Mouse (Mus musculus): ENCODE results near the gene Abhd8. TPM values are rescaled to one million over a fixed set of nuclear protein-coding genes. Genes with fewer than 3 reads are reported as not detected.
"Not testable (repeated sequence)": the region's sequence is repeated elsewhere in the genome, so short reads cannot be mapped to it uniquely, and the experiment has no call there.

Gene Abhd8
- polyA plus RNA-seq, 1 experiment from 2014 or later, result 30.1 TPM

DNA sequence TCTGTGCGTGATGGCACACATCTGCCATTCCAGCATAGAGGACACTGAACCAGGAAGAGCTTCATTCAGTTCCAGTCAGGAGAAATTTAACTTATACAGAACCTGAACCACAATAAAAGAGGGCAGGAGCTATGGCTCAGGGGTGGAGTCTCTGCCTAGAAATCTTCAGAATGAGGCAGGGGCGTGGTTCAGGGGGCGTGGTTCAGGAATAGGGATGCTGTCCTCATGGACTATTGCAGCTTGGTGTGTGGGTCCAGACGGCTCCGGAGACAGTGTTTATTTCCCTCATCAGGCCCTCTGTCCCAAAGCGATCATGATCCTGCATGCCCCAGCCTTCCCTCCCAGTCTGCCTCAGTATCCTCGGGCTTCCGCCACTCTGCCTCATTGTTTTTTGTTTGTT is 8.8 kb downstream of the Abhd8 start:
- Histone ChIP-seq H3K4me1 (ENCODE audit: control insufficient read depth, insufficient read depth, low read length) (no peaks in the 10 kb centered on the region), H3K27me3 (ENCODE audit: control insufficient read depth, insufficient read depth, low read length) (no peaks in the 10 kb centered on the region), H3K4me2 (ENCODE audit: low read depth, low read length) (no peak overlapping the region), H3K4me3 (ENCODE audit: low read depth, low read length) (no peak overlapping the region), H3K36me3 (replicated peaks; ENCODE audit: control insufficient read depth, insufficient read depth, low read depth, low read length) (no peaks in the 10 kb centered on the region), H3K27ac (replicated peaks; ENCODE audit: low read depth, low read length) (no peak overlapping the region), H3K9me3 (replicated peaks; ENCODE audit: control insufficient read depth, low read length) (no peaks in the 10 kb centered on the region), H3K9ac (replicated peaks; ENCODE audit: low read length) (no peak overlapping the region)
- WGBS, result 75% methylated on average over 8 of the region's 8 CpGs
- no peak for DNase-seq (ENCODE audit: low spot score)
- ATAC-seq (replicated peaks; ENCODE audit: insufficient number of reproducible peaks, low FRiP score, low TSS enrichment, low read depth), result no peak

DNA sequence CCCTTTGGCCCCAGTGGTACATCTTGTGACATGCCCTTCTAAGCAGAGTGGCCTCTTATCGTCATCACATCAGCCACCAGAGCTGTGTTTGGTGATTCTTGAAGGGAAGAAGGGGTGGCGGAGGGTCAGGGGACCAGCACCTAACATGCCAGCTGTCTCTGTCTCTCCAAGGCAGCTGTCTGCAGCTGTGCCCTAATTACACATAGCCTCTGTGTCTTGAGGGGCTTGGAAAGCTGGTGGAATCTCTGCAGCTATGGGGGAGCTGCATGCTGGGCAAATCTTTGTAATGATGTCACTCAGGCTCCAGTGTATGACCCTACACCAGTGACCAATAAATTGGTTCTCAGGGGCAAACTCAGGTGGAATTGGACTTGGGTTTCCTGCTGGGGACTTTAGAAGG is 10.8 kb downstream of the Abhd8 start:
- ATAC-seq (replicated peaks; ENCODE audit: insufficient number of reproducible peaks, low FRiP score, low TSS enrichment, low read depth) (no peak), DNase-seq (ENCODE audit: low spot score) (no peak)

DNA sequence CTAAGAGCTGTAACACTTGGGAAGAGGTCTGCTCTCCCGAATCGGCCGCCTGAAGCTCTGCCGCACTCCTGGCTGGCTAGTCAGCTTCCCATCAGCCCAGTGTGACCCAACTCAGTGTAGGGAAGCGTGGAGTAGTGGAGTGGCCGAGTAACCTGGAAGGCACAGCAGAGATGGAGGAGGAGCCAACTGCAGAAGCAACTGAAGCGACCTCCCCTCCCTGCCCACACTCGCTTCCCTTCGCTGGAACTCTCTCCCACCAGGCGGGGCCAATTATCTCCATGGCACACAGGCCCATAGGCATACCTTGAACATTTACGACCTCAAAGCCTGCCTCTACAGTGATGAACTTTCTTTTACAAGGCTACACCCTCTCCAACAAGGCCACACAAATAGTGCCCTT is 11.7 kb downstream of the Abhd8 start:
- Histone ChIP-seq H3K27me3 (ENCODE audit: control insufficient read depth, insufficient read depth, low read length) (no peaks in the 10 kb centered on the region), H3K27ac (replicated peaks; ENCODE audit: low read depth, low read length) (no peak overlapping the region), H3K4me3 (ENCODE audit: low read depth, low read length) (no peak overlapping the region), H3K4me2 (ENCODE audit: low read depth, low read length) (no peak overlapping the region), H3K4me1 (ENCODE audit: control insufficient read depth, insufficient read depth, low read length) (no peaks in the 10 kb centered on the region), H3K36me3 (replicated peaks; ENCODE audit: control insufficient read depth, insufficient read depth, low read depth, low read length) (no peaks in the 10 kb centered on the region), H3K9ac (replicated peaks; ENCODE audit: low read length) (no peak overlapping the region), H3K9me3 (replicated peaks; ENCODE audit: control insufficient read depth, low read length) (no peaks in the 10 kb centered on the region)
- no peak for ATAC-seq (replicated peaks; ENCODE audit: insufficient number of reproducible peaks, low FRiP score, low TSS enrichment, low read depth)
- DNase-seq (ENCODE audit: low spot score), result no peak
- WGBS, result 52% methylated on average over 11 of the region's 11 CpGs

More for the DNA sequence above, 10.8 kb downstream of the Abhd8 start:
- H3K9ac ChIP-seq (replicated peaks; ENCODE audit: low read length), result no peak overlapping the region
- H3K27ac ChIP-seq (replicated peaks; ENCODE audit: low read depth, low read length), result no peak overlapping the region
- H3K4me2 ChIP-seq (ENCODE audit: low read depth, low read length), result no peak overlapping the region
- no peaks in the 10 kb centered on the region for H3K9me3 ChIP-seq (replicated peaks; ENCODE audit: control insufficient read depth, low read length)
- no peak overlapping the region for H3K4me3 ChIP-seq (ENCODE audit: low read depth, low read length)
- no peaks in the 10 kb centered on the region for H3K27me3 ChIP-seq (ENCODE audit: control insufficient read depth, insufficient read depth, low read length)
- H3K4me1 ChIP-seq (ENCODE audit: control insufficient read depth, insufficient read depth, low read length), result no peaks in the 10 kb centered on the region
- H3K36me3 ChIP-seq (replicated peaks; ENCODE audit: control insufficient read depth, insufficient read depth, low read depth, low read length), result no peaks in the 10 kb centered on the region
- WGBS, result 76% methylated on average over 2 of the region's 2 CpGs

DNA sequence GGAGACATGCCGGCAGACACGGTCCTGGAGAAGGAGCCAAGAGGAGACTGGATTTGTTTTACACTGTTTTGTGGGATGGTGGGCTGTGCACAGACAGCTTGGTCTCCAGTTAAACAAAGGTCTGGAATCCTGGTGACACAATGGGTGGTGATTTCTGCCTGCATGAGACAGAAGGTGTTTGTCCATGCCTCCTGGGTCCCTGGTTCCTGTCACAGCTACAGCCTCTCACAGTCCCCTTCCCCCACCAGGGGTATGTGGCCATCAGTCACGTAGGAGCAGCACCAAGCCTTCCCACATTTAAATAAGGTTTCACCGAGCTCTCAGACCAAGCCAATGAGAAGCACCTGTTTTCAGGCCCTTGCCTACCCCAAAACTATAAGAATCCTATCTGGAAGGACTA is 12.1 kb downstream of the Abhd8 start:
- DNase-seq (ENCODE audit: low spot score) (no peak), ATAC-seq (replicated peaks; ENCODE audit: insufficient number of reproducible peaks, low FRiP score, low TSS enrichment, low read depth) (no peak)
- Histone ChIP-seq H3K9me3 (replicated peaks; ENCODE audit: control insufficient read depth, low read length) (no peaks in the 10 kb centered on the region), H3K27ac (replicated peaks; ENCODE audit: low read depth, low read length) (no peak overlapping the region), H3K9ac (replicated peaks; ENCODE audit: low read length) (no peak overlapping the region), H3K4me2 (ENCODE audit: low read depth, low read length) (no peak overlapping the region), H3K36me3 (replicated peaks; ENCODE audit: control insufficient read depth, insufficient read depth, low read depth, low read length) (no peaks in the 10 kb centered on the region), H3K27me3 (ENCODE audit: control insufficient read depth, insufficient read depth, low read length) (no peaks in the 10 kb centered on the region), H3K4me1 (ENCODE audit: control insufficient read depth, insufficient read depth, low read length) (no peaks in the 10 kb centered on the region), H3K4me3 (ENCODE audit: low read depth, low read length) (no peak overlapping the region)
- WGBS, result 62% methylated on average over 4 of the region's 4 CpGs

- Histone ChIP-seq H3K4me3 (ENCODE audit: low read depth, low read length) (no peak overlapping the region), H3K4me1 (ENCODE audit: control insufficient read depth, insufficient read depth, low read length) (no peaks in the 10 kb centered on the region), H3K9me3 (replicated peaks; ENCODE audit: control insufficient read depth, low read length) (no peaks in the 10 kb centered on the region), H3K27me3 (ENCODE audit: control insufficient read depth, insufficient read depth, low read length) (no peaks in the 10 kb centered on the region), H3K27ac (replicated peaks; ENCODE audit: low read depth, low read length) (no peak overlapping the region), H3K9ac (replicated peaks; ENCODE audit: low read length) (no peak overlapping the region), H3K36me3 (replicated peaks; ENCODE audit: control insufficient read depth, insufficient read depth, low read depth, low read length) (no peaks in the 10 kb centered on the region), H3K4me2 (ENCODE audit: low read depth, low read length) (no peak overlapping the region)
- no peak for ATAC-seq (replicated peaks; ENCODE audit: insufficient number of reproducible peaks, low FRiP score, low TSS enrichment, low read depth)
- no peak for DNase-seq (ENCODE audit: low spot score)
- 79% methylated on average over 7 of the region's 7 CpGs for WGBS
Observed at GRCm38 (mm10) chr8:71445096-71445495, 18.4 kb downstream of the Abhd8 start.

GRCm38 (mm10) chr8:71441404-71441803 is 22.1 kb downstream of the Abhd8 start:
- ATAC-seq (replicated peaks; ENCODE audit: insufficient number of reproducible peaks, low FRiP score, low TSS enrichment, low read depth) (no peak), DNase-seq (ENCODE audit: low spot score) (peak; percentile 84)
- Histone ChIP-seq H3K4me1 (ENCODE audit: control insufficient read depth, insufficient read depth, low read length) (no peaks in the 10 kb centered on the region), H3K4me3 (ENCODE audit: low read depth, low read length) (no peak overlapping the region), H3K27ac (replicated peaks; ENCODE audit: low read depth, low read length) (no peak overlapping the region), H3K9ac (replicated peaks; ENCODE audit: low read length) (no peak overlapping the region), H3K4me2 (ENCODE audit: low read depth, low read length) (no peak overlapping the region), H3K36me3 (replicated peaks; ENCODE audit: control insufficient read depth, insufficient read depth, low read depth, low read length) (no peaks in the 10 kb centered on the region), H3K9me3 (replicated peaks; ENCODE audit: control insufficient read depth, low read length) (no peaks in the 10 kb centered on the region), H3K27me3 (ENCODE audit: control insufficient read depth, insufficient read depth, low read length) (no peaks in the 10 kb centered on the region)
- WGBS, result 1% methylated on average over 7 of the region's 7 CpGs

DNA sequence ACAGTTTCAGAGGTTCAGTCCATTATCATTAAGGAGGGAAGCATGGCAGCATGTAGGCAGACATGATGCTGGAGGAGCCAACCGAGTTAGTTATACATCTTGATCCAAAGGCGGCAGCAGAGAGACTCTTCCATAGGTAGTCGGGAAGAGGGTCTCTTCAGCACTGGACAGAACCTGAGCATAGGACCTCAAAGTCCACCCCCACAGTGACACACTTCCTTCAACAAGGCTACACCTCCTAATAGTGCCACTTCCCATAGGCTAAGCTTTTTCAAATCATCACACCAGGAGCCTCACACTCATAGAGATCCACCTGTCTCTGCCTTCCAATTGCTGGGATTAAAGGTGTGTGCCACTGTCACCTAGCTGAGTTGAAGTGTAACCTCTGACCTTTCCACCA is 26.4 kb downstream of the Abhd8 start:
- no peaks in the 10 kb centered on the region for H3K9me3 ChIP-seq (replicated peaks; ENCODE audit: control insufficient read depth, low read length)
- H3K9ac ChIP-seq (replicated peaks; ENCODE audit: low read length), result no peak overlapping the region
- ATAC-seq (replicated peaks; ENCODE audit: insufficient number of reproducible peaks, low FRiP score, low TSS enrichment, low read depth), result no peak
- H3K27me3 ChIP-seq (ENCODE audit: control insufficient read depth, insufficient read depth, low read length), result no peaks in the 10 kb centered on the region
- H3K4me1 ChIP-seq (ENCODE audit: control insufficient read depth, insufficient read depth, low read length), result no peaks in the 10 kb centered on the region
- no peak overlapping the region for H3K4me3 ChIP-seq (ENCODE audit: low read depth, low read length)
- no peak for DNase-seq (ENCODE audit: low spot score)
- no peaks in the 10 kb centered on the region for H3K36me3 ChIP-seq (replicated peaks; ENCODE audit: control insufficient read depth, insufficient read depth, low read depth, low read length)
- WGBS, result 58% methylated on average over 3 of the region's 3 CpGs
- no peak overlapping the region for H3K4me2 ChIP-seq (ENCODE audit: low read depth, low read length)
- H3K27ac ChIP-seq (replicated peaks; ENCODE audit: low read depth, low read length), result no peak overlapping the region

DNA sequence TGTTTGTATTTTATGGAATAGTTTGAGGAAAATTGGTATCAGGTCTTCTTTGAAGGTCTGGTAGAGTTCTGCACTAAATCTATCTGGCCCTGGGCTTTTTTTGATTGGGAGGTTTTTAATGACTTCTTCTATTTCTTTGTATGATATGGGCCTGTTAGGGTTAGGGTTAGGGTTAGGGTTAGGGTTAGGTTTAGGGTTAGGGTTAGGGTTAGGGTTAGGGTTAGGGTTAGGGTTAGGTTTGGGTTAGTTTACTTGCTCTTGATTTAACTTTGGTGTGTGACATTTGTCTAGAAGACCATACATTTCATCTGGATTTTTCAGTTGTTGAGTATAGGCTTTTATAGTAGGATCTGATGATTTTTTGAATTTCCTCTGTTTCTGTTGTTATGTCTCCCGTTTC is 30.5 kb downstream of the Abhd8 start:
- H3K36me3 ChIP-seq (replicated peaks; ENCODE audit: control insufficient read depth, insufficient read depth, low read depth, low read length); ATAC-seq (replicated peaks; ENCODE audit: insufficient number of reproducible peaks, low FRiP score, low TSS enrichment, low read depth); H3K27me3 ChIP-seq (ENCODE audit: control insufficient read depth, insufficient read depth, low read length); H3K4me1 ChIP-seq (ENCODE audit: control insufficient read depth, insufficient read depth, low read length); H3K27ac ChIP-seq (replicated peaks; ENCODE audit: low read depth, low read length); H3K9ac ChIP-seq (replicated peaks; ENCODE audit: low read length); H3K4me2 ChIP-seq (ENCODE audit: low read depth, low read length); H3K4me3 ChIP-seq (ENCODE audit: low read depth, low read length); H3K9me3 ChIP-seq (replicated peaks; ENCODE audit: control insufficient read depth, low read length); DNase-seq (ENCODE audit: low spot score): not testable (repeated sequence)
- 84% methylated on average over 1 of the region's 1 CpGs for WGBS

DNA sequence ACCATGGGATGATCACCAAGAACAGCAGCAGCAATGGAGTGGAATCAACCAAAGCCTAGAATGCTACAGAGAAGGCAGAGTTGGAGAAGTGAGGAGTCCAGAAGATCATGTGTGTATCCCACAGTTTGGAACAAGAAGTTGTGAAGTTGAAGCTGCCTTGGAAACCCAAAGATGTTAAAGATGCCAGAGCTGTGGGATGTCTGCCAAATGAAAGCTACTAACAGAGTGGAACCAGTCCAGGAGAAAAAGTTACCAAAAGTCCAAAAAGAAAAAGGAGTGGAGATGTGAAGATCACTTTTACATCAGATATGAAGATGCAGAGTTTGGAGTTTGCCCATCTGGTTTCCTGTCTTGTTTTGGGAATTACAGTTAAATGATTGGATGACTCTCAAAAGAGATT is 41.3 kb downstream of the Abhd8 start:
- ATAC-seq (replicated peaks; ENCODE audit: insufficient number of reproducible peaks, low FRiP score, low TSS enrichment, low read depth) (no peak), DNase-seq (ENCODE audit: low spot score) (no peak)
- H3K9me3 ChIP-seq (replicated peaks; ENCODE audit: control insufficient read depth, low read length), result no peaks in the 10 kb centered on the region
- no peaks in the 10 kb centered on the region for H3K4me1 ChIP-seq (ENCODE audit: control insufficient read depth, insufficient read depth, low read length)
- no peak overlapping the region for H3K4me3 ChIP-seq (ENCODE audit: low read depth, low read length)
- H3K36me3 ChIP-seq (replicated peaks; ENCODE audit: control insufficient read depth, insufficient read depth, low read depth, low read length), result no peaks in the 10 kb centered on the region
- H3K4me2 ChIP-seq (ENCODE audit: low read depth, low read length), result no peak overlapping the region
- H3K27me3 ChIP-seq (ENCODE audit: control insufficient read depth, insufficient read depth, low read length), result no peaks in the 10 kb centered on the region
- H3K9ac ChIP-seq (replicated peaks; ENCODE audit: low read length), result no peak overlapping the region
- H3K27ac ChIP-seq (replicated peaks; ENCODE audit: low read depth, low read length), result no peak overlapping the region
